Mouse (Mus musculus): ENCODE results near the gene Enpp6. TPM values are rescaled to one million over a fixed set of nuclear protein-coding genes. Genes with fewer than 3 reads are reported as not detected.

The Enpp6 gene
- polyA plus RNA-seq, 2 experiments from 2014 or later = 0.46 to 0.68 TPM

DNA sequence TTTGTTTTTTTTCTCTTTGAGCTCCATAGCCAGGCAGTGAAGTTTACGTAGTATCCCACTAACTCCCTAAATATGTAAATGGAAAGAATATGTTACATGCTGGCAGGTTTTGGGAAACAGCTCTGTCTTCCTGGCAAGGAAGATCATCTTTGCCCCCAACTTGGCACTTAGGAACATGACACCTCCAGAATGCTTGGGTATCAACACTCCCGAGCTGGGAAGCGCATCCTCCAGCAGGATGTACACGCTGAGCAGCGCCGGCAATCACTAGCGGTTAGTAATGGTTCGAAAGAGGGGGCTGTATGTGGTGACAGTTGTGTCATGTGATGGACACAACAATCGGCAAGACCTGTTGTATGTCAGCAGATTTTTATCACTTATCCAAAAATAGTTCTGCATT, 80.4 kb downstream of the Enpp6 start:
- no peak for ATAC-seq

DNA sequence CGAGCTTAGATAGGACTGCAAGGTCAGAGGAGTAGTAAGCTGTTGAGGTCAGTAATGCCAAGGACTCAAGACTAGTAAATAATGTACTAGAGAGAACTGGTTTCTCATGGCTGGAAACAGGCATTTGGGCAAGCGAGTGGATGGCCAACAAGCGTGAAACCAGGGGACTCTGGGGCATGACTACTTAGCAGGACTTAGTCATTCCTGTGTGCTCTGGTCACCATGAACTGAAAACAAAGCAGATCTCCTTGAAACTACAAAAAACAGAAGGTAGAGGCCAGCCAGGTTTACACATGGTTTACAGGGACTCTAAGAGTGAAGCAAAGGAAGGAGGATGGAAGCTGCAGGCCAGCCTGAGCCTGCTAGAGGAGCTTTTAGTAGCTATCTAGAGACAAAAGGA, 82.9 kb downstream of the Enpp6 start:
- no peak for ATAC-seq

GRCm38 (mm10) chr8:47072001-47072400, 85.3 kb downstream of the Enpp6 start:
- ATAC-seq = no peak

GRCm38 (mm10) chr8:47075941-47076555, 89.4 kb downstream of the Enpp6 start:
- ATAC-seq = no peak

DNA sequence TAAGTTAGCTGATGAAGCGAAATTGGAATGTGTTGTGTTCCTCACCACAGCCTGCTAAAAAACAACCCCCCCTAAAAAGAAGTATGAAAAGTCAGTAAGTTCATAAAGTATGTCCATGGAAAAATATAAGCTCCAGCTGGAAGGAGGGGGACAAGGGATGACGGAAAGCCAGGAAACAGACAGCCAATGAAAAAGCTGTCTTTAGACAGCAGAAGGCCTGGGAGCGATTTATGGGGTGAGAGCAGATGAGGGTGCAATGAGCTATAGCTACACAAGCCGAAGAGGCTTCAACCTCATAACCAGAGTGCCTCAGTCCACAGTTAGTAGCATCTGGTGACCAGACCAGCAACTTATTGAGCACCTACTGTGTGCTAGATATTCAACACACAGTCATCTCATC, 93.3 kb downstream of the Enpp6 start:
- ATAC-seq = no peak

DNA sequence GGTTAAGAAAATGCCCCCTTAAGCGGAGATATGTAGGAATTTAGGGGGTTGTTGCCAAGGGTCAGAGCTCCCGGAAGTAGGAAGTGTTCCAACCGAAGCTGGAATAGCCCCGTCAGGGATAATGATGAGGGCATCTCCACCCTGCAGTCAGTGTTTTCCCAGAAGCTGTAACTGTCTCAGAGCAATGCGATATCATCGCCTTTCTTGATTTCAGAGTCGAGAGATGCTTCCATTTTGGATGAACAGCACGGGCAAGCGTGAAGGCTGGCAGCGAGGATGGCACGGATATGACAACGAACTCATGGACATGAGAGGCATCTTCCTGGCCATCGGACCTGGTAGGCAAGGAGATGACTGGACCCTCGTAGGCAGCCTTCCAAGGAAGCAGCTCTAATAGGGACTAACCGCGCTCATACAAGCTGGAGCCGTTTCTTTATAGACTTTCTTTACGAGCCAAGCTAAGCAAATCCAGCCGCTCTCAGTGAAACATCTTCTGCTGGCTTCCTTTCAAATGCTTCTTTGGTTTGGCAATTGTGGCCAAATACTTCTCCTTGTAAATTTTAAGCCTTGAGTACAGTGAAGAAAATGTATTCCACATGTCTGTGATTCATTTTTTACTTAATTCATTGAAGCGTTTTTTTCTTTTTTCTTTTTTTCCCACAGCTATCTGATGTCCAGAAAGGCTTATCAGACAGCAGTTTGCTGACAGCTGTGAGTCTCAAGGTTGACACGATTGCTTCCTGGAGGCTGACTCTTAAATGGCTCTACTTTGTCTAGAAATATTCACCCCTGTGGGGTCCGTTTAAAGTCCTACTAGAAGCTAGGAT, 95.7 kb downstream of the Enpp6 start:
- ATAC-seq = no peak

- ATAC-seq = no peak
These were observed 103.3 kb downstream of the Enpp6 start for GRCm38 (mm10) chr8:47090021-47090420.

GRCm38 (mm10) chr8:47105617-47106016, 118.9 kb downstream of the Enpp6 start:
- no peak for ATAC-seq

DNA sequence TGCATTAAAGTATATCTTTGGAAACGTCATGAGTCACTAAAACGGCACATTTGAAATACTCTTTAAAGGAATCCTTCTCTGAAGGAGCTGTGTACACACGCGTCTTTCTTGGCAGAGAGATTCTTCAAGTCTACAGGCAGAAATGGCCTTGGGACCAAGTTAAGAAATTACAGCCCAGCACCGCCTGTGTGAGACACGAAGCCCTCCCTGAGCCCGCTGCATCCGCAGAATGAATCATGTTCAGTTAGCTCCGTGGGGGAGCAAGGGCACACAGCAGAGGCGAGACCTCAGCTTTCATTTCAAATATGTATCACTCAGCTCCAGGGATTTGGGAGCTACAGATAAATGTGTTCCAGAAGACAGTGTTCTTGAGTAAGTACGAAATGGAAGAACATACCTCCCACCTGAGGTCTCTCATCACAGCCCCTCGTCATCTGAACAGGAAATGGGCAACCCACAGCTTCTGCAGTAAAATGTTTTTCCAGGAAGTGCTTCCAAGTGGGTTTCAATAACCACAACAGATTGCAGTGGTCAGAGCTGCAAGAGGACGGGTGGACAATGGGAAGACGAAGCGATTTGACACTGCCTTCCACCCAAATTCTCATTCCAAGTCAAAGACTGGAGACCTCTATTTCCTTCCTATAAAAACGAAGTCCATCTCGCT, 127.6 kb downstream of the Enpp6 start:
- no peak for ATAC-seq

DNA sequence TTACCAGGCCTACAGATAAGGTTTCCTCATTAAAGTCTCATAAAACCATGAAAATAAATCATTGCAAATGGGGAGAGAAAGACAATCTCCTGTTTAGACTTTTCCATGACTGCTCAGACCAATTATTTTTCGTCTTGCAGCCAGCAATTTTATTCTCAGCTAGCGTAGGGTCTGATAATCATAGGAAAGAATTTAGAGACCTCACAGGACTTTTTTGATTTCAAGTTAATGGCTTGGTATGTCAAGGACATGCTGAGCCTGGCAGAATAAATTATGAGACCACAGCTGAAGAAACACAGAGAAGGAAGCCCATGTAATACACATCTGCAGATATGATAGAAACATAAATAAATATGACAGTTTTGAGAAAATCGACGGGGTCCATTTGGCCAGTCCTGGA, 130.6 kb downstream of the Enpp6 start:
- ATAC-seq = no peak

DNA sequence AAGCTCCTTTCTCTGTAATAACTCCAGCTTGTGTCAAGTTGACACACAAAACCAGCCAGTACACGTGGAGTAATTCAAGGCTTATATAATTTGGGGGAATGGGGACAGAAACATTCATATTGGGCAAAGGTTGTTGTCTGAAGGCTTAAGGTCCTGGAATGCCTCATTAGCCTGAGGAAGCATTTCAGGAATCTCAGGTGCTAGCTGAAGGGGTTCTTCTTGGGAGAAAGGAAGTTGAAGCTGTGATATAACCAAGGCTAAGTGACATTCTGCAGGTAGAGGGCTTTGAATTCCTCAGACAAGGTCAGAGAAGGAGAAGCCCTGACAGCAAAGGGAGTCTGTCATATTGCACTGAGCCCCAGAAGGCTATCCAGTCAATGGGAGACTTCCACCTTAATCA, 133.2 kb downstream of the Enpp6 start:
- ATAC-seq = no peak

GRCm38 (mm10) chr8:47128859-47129258, 142.2 kb downstream of the Enpp6 start:
- no peak for ATAC-seq

- no peak for ATAC-seq
These were observed 146.7 kb downstream of the Enpp6 start for GRCm38 (mm10) chr8:47133381-47133780.

DNA sequence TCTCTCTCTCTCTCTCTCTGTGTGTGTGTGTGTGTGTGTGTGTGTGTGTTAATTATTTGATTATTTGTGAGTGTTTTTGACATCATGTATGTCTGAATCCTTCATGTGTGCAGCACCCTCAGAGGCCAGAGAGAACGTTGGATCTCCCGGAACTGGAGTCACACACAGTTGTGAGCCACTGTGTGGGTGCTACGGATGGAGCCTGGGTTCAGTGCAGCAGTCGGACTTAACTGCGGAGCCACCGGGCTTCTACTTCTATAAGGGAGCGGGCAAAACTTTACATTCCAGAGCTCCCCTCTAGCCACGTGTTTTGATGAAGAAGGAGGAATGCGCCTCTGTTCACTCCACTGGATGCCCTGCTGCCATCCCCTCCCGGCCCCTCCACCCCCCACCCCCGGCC, 148.0 kb downstream of the Enpp6 start:
- ATAC-seq = no peak

DNA sequence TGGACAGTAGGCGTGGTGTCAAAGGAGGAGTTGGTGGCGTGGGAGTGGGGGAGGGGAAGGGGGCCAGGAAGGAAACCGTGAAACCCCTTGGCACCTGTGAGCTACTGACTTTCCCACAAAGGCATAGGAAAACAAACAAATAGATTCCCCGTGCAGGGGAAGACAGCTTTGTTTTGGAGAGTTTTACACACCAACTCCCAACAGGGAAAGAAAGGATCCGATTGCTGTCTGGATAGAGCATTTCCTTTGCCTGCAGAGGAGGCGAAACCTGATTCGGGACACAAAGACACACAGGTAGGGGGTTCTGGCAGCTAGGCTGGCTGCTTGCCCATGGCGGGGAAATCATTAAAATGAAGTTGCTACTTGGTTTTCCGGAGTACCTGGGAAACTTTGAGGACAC, 148.9 kb downstream of the Enpp6 start:
- ATAC-seq = no peak

- no peak for ATAC-seq
These were observed 149.4 kb downstream of the Enpp6 start for GRCm38 (mm10) chr8:47136047-47136446.

- no peak for ATAC-seq
These were observed 158.6 kb downstream of the Enpp6 start for GRCm38 (mm10) chr8:47145258-47145657.

Other genes with a start within 250 kb of the Enpp6 start
- gene Irf2, start 247.2 kb upstream of the Enpp6 start, polyA plus RNA-seq (2017; shearing (Covaris generic)) = 100 to 1,000 TPM; 185 to 208 TPM

All from activated CD4-positive, CD25-positive, alpha-beta regulatory T cell, adult 4 months (primary cell).